Mouse (Mus musculus) neutrophil, adult 5-6 weeks (primary cell): ENCODE measurements at regions not wholly inside any gene's neighbourhood (a gene's known extent, or its start where the extent isn't known, plus 50 kb on each side); places are given as distances from the start of the nearest gene placed in this dataset.

Source experiments
- ATAC-seq: fragments of 151-379, 151-347 bp; 2 replicates; pipeline ENCODE4 v1.8.0; 2017; ENCODE audit warnings: mild to moderate bottlenecking, moderate TSS enrichment; ENCODE audit not compliant: insufficient number of reproducible peaks, poor library complexity, low FRiP score, severe bottlenecking; ENCODE audit errors: extremely low read depth

- ATAC-seq = no peak
Measured at GRCm38 (mm10) chr2:170294657-170295056, 133.0 kb downstream of the Bcas1 start.

GRCm38 (mm10) chr2:170291841-170292655 is 135.6 kb downstream of the Bcas1 start:
- no peak for ATAC-seq

- no peak for ATAC-seq
Measured at GRCm38 (mm10) chr2:170289378-170289960, 138.2 kb downstream of the Bcas1 start.

GRCm38 (mm10) chr2:170288787-170289186 is 138.9 kb downstream of the Bcas1 start:
- ATAC-seq = no peak

GRCm38 (mm10) chr2:170288196-170288595 is 139.4 kb downstream of the Bcas1 start:
- no peak for ATAC-seq

- no peak for ATAC-seq
Measured at GRCm38 (mm10) chr2:170287301-170287885, 139.5 kb upstream of the Zfp217 start.

- no peak for ATAC-seq
Measured at GRCm38 (mm10) chr2:170286773-170287172, 138.9 kb upstream of the Zfp217 start.

GRCm38 (mm10) chr2:170282463-170282862 is 134.6 kb upstream of the Zfp217 start:
- no peak for ATAC-seq

GRCm38 (mm10) chr2:170281311-170282008 is 133.6 kb upstream of the Zfp217 start:
- no peak for ATAC-seq

GRCm38 (mm10) chr2:170280733-170281132 is 132.8 kb upstream of the Zfp217 start:
- ATAC-seq = no peak

GRCm38 (mm10) chr2:170277896-170278295 is 130.0 kb upstream of the Zfp217 start:
- ATAC-seq = no peak

GRCm38 (mm10) chr2:170277182-170277767 is 129.4 kb upstream of the Zfp217 start:
- no peak for ATAC-seq

GRCm38 (mm10) chr2:170275687-170276086 is 127.8 kb upstream of the Zfp217 start:
- no peak for ATAC-seq

GRCm38 (mm10) chr2:170269926-170270577 is 122.1 kb upstream of the Zfp217 start:
- ATAC-seq = no peak

GRCm38 (mm10) chr2:170268080-170268479 is 120.2 kb upstream of the Zfp217 start:
- no peak for ATAC-seq

GRCm38 (mm10) chr2:170267152-170267551 is 119.2 kb upstream of the Zfp217 start:
- ATAC-seq = no peak

GRCm38 (mm10) chr2:170266407-170267101 is 118.7 kb upstream of the Zfp217 start:
- ATAC-seq = 0 out of 2 replicates have a peak, but pooled peaks have one; percentile 44

GRCm38 (mm10) chr2:170263594-170263993 is 115.7 kb upstream of the Zfp217 start:
- no peak for ATAC-seq
